Mouse (Mus musculus): ENCODE results near the gene Cic. TPM values are rescaled to one million over a fixed set of nuclear protein-coding genes. Genes with fewer than 3 reads are reported as not detected.

Cic gene
- 10 to 100 TPM; 62.8 to 62.9 TPM for total RNA-seq (2021)
- polyA plus RNA-seq (2012; rRNA removed), result 37.7 and 41.6 TPM in 2 replicates
- long read RNA-seq, partial matches to known transcripts, result 11 of 12 reads
- long read RNA-seq, other reads (novel, unspliced or antisense), result 1 of 12 reads

DNA sequence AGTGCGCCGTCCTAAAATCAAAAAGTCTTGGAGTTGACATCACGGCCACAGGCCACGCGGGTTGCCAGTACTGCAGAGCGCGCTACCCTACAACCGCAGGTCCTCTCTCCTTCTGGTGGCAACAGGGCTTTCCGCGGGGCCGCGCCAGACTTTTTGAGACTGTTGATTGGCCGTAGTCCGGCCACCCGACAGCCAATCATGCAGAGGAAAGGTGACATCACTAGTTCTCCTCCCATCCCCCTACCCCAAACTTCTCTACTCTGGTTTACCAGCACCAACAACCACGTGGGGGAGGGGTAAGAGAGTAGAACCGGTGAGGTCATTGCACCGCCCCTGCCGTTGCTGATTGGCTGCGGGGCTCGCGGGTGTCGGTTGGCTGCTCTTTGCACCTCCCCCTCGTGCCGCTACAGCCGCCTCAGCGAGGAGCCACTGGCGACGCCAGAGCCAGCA lies at the start of gene Cic:
Gene Cic (plus strand): TSS at position 404 of the 450 bp plus-strand sequence.
- Histone ChIP-seq H3K4me1 (ENCODE audit: control insufficient read depth, insufficient read depth, low read length) (peaks cover 10% of the 10 kb centered on the region), H3K27ac (peak within 1 kb of the TSS; percentile 100), H3K79me2 (replicated peaks; ENCODE audit: control insufficient read depth, insufficient read depth, low read length) (peaks cover 4% of the 10 kb centered on the region), H3K4me3 (peak within 1 kb of the TSS; percentile 94), H3K27me3 (ENCODE audit: control insufficient read depth, insufficient read depth, low read length) (no peaks in the 10 kb centered on the region), H3K9ac (ENCODE audit: low read depth, low read length) (peak within 1 kb of the TSS; percentile 86), H3K36me3 (ENCODE audit: control insufficient read depth, insufficient read depth, low read length) (no peaks in the 10 kb centered on the region)
- under 1% methylated on average over 29 of the region's 29 CpGs for WGBS
- DNase-seq, result peak in 1 of 2 experiments; percentile 99
- intact Hi-C loops (cut with DNase I), result no loop called here
- TF ChIP-seq CTCF (IDR thresholded peaks at IDR 0.05), result peak; percentile 33
- TF ChIP-seq EP300 (IDR thresholded peaks at IDR 0.05; ENCODE audit: insufficient read depth, low read depth, low read length), result peak; percentile 57; the same call in 1 of the 2 replicates
- TF ChIP-seq POLR2A (IDR thresholded peaks at IDR 0.05; ENCODE audit: insufficient read depth, low read depth, low read length), result peak; percentile 64

DNA sequence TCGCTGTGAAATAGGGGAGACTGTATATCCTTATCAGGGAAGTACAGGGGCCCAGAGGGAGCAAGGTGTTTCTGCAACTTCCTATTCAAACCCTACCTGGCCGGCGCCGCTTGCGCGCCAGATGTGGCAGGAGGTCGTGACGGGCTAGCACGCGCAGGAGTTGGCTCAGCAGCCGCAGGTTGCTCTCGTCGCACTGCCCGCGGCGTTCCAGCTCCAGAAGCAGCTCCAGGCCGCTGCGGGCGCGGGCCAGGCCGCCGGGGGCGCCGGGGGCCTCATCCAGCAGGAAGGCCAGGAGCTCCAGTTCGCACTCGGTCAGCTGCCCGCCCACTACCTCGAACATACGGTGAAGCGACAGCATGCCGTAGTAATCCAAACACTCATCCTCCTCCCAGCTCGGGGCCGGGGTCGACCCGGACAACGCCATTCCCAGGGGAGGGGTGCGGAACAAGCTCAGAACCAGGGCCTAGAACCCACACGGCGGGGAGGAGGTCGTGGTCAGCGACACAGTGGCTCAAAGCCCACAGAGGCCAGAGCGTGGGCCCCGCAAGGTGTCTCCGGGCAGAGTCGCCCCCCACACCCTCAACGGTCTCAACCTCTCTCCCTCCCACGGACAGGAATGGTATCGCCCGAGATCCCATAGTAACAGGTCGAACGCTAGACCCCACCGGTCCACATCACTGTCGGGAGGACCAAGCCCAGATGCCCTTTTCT lies 48.6 kb upstream of the Cic start:
- Histone ChIP-seq H3K36me3 (ENCODE audit: control insufficient read depth, insufficient read depth, low read length) (no peaks in the 10 kb centered on the region), H3K27ac (peak overlapping the region; percentile 98), H3K27me3 (ENCODE audit: control insufficient read depth, insufficient read depth, low read length) (no peaks in the 10 kb centered on the region), H3K4me3 (peak overlapping the region; percentile 89), H3K9ac (ENCODE audit: low read depth, low read length) (peak overlapping the region; percentile 71), H3K79me2 (replicated peaks; ENCODE audit: control insufficient read depth, insufficient read depth, low read length) (peaks cover 2% of the 10 kb centered on the region), H3K4me1 (ENCODE audit: control insufficient read depth, insufficient read depth, low read length) (peaks cover 9% of the 10 kb centered on the region)
- intact Hi-C loops (cut with DNase I), result no loop called here
- DNase-seq, result peak; percentile 52 to 67
- WGBS, result 1% methylated on average over 53 of the region's 53 CpGs
- TF ChIP-seq CTCF (IDR thresholded peaks at IDR 0.05) (peak; percentile 35), EP300 (IDR thresholded peaks at IDR 0.05; ENCODE audit: insufficient read depth, low read depth, low read length) (no peak), POLR2A (IDR thresholded peaks at IDR 0.05; ENCODE audit: insufficient read depth, low read depth, low read length) (no peak)

DNA sequence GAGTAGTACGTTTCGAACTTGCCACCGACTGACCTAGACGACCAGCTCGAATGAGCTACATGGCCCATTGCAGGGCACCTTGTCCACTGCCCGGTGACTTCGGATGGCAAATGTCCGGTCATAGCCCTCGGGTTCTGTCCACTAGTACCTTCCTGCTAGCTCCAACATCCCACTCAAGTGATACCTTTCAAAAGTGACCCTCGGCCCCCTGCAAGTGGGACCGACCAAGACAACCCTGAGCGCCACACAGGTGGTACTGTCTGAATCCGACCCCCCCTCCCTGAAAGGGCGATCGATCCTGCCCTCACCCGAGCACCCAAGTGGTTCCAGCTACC lies 48.1 kb upstream of the Cic start:
- no peaks in the 10 kb centered on the region for H3K27me3 ChIP-seq (ENCODE audit: control insufficient read depth, insufficient read depth, low read length)
- H3K79me2 ChIP-seq (replicated peaks; ENCODE audit: control insufficient read depth, insufficient read depth, low read length), result peaks cover 2% of the 10 kb centered on the region
- no peaks in the 10 kb centered on the region for H3K36me3 ChIP-seq (ENCODE audit: control insufficient read depth, insufficient read depth, low read length)
- H3K9ac ChIP-seq (ENCODE audit: low read depth, low read length), result peak overlapping the region; percentile 71
- H3K4me1 ChIP-seq (ENCODE audit: control insufficient read depth, insufficient read depth, low read length), result peaks cover 9% of the 10 kb centered on the region
- peak overlapping the region; percentile 98 for H3K27ac ChIP-seq
- TF ChIP-seq CTCF (IDR thresholded peaks at IDR 0.05) (no peak), EP300 (IDR thresholded peaks at IDR 0.05; ENCODE audit: insufficient read depth, low read depth, low read length) (no peak), POLR2A (IDR thresholded peaks at IDR 0.05; ENCODE audit: insufficient read depth, low read depth, low read length) (no peak)
- WGBS, result 0% methylated on average over 16 of the region's 16 CpGs
- H3K4me3 ChIP-seq, result peak overlapping the region; percentile 89
- no peak for DNase-seq
- intact Hi-C loops (cut with DNase I), result no loop called here

DNA sequence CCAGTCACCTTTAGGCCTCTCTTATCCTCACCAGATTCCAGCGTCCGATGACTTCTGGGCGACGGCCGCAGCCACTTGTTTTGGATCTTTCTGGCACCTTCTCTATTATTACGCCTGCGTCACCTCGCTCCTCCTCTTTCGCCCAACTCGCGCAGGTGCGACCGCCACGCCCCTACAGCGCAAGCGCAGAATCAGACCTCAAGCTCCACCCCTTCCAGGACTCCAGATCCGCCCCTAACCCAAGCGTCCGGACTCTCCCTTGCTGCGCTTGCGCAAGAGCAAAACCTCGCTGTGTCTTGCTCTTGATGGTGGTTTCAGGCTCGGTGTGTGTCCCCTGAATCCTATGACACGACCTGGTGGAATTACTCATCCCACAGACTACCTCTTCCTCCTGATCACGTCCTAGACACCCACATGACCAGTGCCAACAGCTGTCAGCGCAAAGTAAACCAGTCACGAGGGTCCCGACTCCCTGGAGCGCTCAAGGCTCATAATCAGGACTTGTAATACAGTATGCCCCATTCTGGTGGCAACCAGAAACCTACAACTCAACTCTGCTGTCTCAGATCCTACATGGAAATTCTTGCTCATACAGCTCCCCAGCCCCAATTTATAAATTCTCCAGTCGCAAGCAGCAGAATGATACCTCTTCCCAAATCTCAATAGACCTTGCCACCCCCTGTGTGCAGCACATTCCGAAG lies 47.6 kb upstream of the Cic start:
- Histone ChIP-seq H3K9ac (ENCODE audit: low read depth, low read length) (peak overlapping the region; percentile 71), H3K4me1 (ENCODE audit: control insufficient read depth, insufficient read depth, low read length) (peaks cover 9% of the 10 kb centered on the region), H3K4me3 (peak overlapping the region; percentile 89), H3K27me3 (ENCODE audit: control insufficient read depth, insufficient read depth, low read length) (no peaks in the 10 kb centered on the region), H3K36me3 (ENCODE audit: control insufficient read depth, insufficient read depth, low read length) (no peaks in the 10 kb centered on the region), H3K79me2 (replicated peaks; ENCODE audit: control insufficient read depth, insufficient read depth, low read length) (peaks cover 2% of the 10 kb centered on the region), H3K27ac (peak overlapping the region; percentile 98)
- peak; percentile 95 to 97 for DNase-seq
- 2% methylated on average over 31 of the region's 31 CpGs for WGBS
- no peak for TF ChIP-seq CTCF (IDR thresholded peaks at IDR 0.05)
- TF ChIP-seq EP300 (IDR thresholded peaks at IDR 0.05; ENCODE audit: insufficient read depth, low read depth, low read length), result peak; percentile 87; the same call in 1 of the 2 replicates
- peak; percentile 95 for TF ChIP-seq POLR2A (IDR thresholded peaks at IDR 0.05; ENCODE audit: insufficient read depth, low read depth, low read length)
- intact Hi-C loops (cut with DNase I), result loop anchor here (5.0 kb wide), 1 partner anchor 397 kb away; the partner anchor contains the start of genes Dmac2 and Erich4

DNA sequence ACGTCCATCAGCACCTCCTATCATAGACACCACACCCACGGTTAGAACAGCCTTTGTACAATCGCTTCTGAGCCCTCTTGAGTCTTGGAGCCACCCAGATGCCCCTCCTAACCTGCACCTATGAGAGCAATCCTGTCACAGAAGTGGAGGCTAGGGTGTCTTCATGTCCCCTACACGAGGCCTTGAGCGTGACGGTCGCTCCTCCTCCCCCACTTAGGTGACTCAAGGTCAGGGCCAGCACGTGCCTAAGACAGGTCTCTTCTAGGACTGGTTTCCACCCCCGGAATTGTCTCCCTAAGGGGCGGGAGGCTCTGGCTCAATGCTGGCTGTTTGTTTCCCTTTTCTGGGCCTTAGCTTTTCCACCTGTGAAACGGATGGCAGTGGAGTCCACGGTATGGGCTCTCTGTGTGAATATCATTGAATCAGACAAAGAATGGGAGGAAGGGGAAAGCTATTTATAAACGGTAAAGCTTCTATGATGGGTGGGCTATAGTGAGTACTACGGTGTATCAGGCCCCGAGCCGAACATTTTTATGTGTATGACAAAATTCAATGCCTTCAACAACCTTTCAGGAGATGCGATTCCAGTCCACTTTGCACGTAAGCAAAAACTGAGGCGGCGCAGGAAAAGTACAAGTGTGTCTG lies 46.9 kb upstream of the Cic start, which contains the start of gene Dedd2:
Gene Dedd2 (minus strand): TSS at position 159 of the 645 bp plus-strand sequence.
- intact Hi-C loops (cut with DNase I), result loop anchor here (5.0 kb wide), 1 partner anchor 397 kb away; the partner anchor contains the start of genes Dmac2 and Erich4
- Histone ChIP-seq H3K4me3 (peak within 1 kb of the TSS; percentile 89), H3K36me3 (ENCODE audit: control insufficient read depth, insufficient read depth, low read length) (no peaks in the 10 kb centered on the region), H3K79me2 (replicated peaks; ENCODE audit: control insufficient read depth, insufficient read depth, low read length) (peaks cover 5% of the 10 kb centered on the region), H3K9ac (ENCODE audit: low read depth, low read length) (peak within 1 kb of the TSS; percentile 81), H3K4me1 (ENCODE audit: control insufficient read depth, insufficient read depth, low read length) (peaks cover 9% of the 10 kb centered on the region), H3K27me3 (ENCODE audit: control insufficient read depth, insufficient read depth, low read length) (no peaks in the 10 kb centered on the region), H3K27ac (peak within 1 kb of the TSS; percentile 98)
- DNase-seq, result peak; percentile 68 to 69
- WGBS, result under 1% methylated on average over 20 of the region's 20 CpGs
- TF ChIP-seq CTCF (IDR thresholded peaks at IDR 0.05) (no peak), POLR2A (IDR thresholded peaks at IDR 0.05; ENCODE audit: insufficient read depth, low read depth, low read length) (no peak), EP300 (IDR thresholded peaks at IDR 0.05; ENCODE audit: insufficient read depth, low read depth, low read length) (peak; percentile 76; the same call in 1 of the 2 replicates)

Measured in heart, adult 2 months (tissue).